Mouse (Mus musculus): ENCODE data around the gene Mme.
A peak's percentile ranks its signal among the peaks of the same experiment; 100 is the strongest.

The Mme gene

GRCm38 (mm10) chr3:63241099-63241587 is at the start of gene Mme:
Gene Mme (plus strand): TSS chr3:63241537.
- DNase-seq (ENCODE audit: low read depth, low spot score) = no peak

GRCm38 (mm10) chr3:63196565-63196964 is 44.8 kb upstream of the Mme start:
- DNase-seq (ENCODE audit: low read depth, low spot score) = no peak

DNA sequence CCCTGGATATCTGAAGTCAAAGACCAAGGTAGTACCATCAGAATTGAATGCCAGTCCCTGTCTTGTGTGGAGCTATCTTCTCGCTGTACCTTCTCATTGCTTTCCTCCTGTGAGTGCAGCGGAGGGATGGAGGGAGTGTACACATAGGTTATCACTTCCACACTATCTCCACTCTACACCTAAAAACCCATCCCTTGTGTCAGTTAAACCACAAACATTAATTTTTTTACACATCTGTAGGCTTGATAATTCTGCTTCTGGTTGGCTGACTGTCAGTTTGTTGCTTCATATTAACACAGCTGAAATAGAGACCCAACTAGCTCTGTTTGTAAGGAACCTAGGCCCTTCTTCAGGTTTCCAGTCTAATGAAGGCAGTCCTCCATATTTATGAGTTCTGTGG is 43.3 kb upstream of the Mme start:
- DNase-seq (ENCODE audit: low read depth, low spot score) = no peak

DNA sequence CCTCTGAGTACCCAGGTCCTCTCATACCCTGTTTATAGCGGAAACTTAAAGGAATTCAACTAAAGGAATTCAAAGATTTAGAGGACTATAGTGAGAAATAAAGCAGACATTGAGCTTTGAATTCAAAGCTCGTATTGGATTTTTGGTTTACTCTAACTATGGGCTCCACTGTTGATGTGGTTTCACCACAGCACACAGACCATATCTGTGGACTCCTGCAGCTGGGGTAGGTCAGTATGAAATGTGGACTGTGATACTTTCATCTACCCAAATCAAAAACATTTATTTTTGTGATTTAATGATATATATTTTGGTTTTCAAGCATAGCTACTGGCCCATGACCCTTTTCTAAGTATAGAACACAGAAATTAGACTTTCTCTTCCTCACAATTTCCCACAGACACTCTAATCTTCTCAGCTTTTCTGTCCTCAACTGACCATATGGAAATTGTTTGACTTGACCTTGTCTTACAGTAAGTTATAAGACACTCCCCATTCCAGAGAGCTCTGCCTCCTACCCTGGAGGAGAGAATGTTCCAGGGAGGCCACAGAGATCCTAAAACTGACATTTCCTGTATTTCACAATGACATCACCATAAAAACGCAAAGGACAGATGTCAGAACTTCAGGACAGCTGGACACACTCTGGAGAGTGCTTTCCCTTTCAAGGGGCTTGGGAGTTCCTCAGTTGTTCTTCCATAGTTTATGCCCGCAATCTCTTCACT is 19.3 kb upstream of the Mme start:
- no peak for DNase-seq (ENCODE audit: low read depth, low spot score)

DNA sequence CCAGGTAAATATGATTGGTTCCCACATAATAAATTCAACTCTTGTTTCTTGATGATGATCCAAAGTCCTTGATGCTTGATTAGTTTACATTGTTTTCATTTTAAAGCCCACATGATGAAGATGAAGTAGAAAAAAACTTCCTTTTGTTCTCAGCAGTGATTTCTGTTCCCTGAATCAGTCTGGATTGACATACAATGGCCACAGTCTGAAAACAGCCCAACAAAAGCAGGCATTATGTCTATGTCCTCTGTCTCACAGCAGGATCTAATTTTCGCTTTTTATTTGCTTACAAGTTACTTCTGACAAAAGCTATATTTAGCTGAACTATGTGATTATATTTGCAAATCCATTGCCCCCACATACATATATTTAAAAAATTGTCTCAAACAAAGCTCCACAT is 17.7 kb upstream of the Mme start:
- DNase-seq (ENCODE audit: low read depth, low spot score) = no peak

DNA sequence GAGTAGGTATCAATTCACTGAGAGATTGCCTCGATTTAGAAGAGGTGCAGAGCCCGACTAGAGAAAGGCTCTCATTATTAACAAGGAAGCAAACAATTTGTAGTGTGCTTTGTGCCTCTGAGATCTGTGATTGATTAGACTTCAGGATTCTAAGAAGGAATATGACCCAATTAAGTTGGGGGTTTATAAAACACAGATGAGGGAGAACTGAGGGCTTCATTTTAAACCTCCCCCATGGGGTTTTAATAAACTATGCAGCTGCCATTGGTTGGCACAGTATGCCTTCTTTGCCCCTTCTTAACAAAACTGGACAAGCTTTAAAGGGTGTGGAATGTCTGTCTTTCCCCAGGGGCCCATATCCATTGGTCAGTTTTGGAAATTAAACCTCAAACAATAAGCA is 5.4 kb upstream of the Mme start:
- no peak for DNase-seq (ENCODE audit: low read depth, low spot score)

- DNase-seq (ENCODE audit: low read depth, low spot score) = no peak
Measured at GRCm38 (mm10) chr3:63243721-63244120, 2.4 kb downstream of the Mme start.

DNA sequence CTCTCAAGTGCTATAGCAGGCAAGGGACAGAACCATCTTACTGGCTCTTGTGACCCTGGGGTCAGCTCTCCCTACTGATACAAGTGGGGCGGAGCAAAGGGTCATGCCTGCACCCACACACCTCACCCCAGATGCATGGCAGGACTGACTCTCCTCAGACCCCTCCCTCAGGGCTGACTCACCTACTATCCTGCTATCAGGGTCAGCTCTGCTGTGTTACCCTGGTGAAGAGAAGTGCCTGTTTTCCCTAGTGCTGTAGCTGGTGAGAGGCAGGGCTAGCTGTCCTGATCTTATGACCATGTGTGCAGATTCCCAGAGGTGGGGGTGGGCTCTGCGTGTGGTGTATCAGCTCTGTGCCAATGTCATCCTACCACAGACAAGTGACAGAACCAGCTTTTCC is 30.8 kb downstream of the Mme start:
- no peak for DNase-seq (ENCODE audit: low read depth, low spot score)

DNA sequence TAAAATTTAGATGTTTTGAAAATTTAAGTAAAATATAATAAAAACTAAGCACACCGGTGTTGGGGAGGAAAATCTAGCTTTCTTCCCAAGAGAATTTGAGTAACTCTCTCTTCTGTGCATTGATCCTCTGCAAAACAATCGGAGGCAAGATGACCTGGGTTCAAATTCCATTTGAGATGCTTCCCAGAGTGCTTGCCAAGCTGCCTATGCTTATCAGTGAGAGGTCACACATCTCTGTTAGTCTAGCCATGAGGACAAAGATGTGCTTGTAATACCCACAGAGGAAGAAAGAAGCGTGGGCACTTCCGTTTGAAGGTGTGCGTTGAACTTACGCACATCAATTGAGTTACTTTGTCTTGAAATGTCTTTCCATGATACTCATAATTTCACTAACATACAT is 53.0 kb downstream of the Mme start:
- DNase-seq (ENCODE audit: low read depth, low spot score) = no peak

DNA sequence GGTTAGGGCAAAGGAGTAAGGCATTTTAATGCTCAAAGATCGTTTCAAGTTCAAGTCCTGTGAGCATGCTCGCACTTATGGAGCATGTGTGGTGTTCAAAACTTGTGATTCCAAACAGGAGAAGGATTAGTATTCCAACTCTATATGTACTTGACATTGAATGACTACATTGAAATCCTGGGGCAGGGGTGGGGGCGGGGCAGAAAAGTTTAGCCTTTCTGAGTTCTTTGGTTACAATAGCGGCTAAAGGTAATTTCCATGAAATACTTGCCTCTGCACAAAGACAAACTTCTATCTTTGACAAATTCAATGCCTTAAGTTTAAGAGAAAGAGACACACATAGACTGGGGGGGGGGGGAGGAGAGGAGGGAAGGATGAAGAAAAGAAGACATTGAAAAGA is 53.5 kb downstream of the Mme start:
- no peak for DNase-seq (ENCODE audit: low read depth, low spot score)

DNA sequence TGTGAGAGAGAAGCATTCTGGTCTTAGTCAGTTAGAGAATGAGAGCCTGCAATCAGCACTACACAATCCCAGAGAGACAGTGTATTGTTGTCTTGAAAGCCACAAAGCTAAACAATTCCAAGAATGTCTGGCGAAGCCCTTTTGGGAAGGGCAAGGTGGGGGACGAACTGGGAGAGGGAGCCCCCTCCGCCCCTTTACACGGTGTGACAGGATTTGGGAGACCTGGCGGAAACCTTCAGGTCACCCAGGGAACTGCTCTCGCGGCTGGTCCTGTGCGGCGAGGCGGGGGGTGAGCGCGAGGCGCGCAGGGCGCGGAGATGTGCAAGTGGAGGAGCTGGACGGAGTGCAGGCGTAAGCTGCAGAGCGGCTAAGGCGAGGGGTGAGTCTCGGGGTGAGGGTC is 53.9 kb downstream of the Mme start:
- DNase-seq (ENCODE audit: low read depth, low spot score) = peak; percentile 44

GRCm38 (mm10) chr3:63295657-63296231 is 54.4 kb downstream of the Mme start:
- no peak for DNase-seq (ENCODE audit: low read depth, low spot score)

DNA sequence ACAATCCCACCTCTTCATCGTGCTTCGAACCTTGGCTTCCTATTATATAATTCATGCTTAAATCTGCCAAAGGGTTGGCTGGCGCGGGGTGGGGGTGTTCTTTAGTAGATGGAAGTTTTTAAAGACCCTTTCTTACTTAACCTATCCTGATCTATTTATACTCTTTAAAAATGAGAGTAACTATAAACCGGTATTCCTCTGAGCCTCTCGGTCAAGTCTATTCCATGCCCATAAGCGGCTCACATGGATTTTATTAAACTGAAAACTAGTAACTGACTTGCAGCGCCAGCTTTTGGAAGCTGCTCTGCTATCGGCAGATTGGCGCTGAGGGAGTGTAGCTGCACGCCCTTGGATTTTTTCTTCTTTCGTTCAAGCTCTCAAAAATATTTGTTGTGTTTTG is 55.1 kb downstream of the Mme start:
- DNase-seq (ENCODE audit: low read depth, low spot score) = no peak

GRCm38 (mm10) chr3:63297787-63298186 is 56.5 kb downstream of the Mme start:
- DNase-seq (ENCODE audit: low read depth, low spot score) = peak; percentile 68

GRCm38 (mm10) chr3:63315211-63315760 is 73.9 kb downstream of the Mme start:
- DNase-seq (ENCODE audit: low read depth, low spot score) = no peak

DNA sequence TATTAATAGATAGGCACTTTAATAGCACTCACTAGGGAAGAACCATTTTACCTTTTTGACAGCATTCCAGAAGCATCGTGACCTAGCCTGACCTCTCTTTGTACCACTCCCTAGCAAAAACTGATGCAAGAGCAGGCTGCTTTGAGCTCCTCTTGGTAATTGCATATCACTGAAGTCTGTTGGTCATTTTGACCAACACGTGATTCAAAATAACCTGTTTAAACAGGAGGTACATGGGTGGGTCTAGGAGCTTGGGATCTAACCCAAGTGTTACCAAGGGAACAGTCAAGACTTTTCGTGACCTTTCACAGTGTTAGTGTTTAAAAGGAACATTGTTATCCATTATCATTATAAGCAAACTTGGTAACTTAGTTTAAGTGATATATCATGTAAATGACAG is 76.2 kb downstream of the Mme start:
- no peak for DNase-seq (ENCODE audit: low read depth, low spot score)

GRCm38 (mm10) chr3:63325615-63326014 is 84.3 kb downstream of the Mme start:
- DNase-seq (ENCODE audit: low read depth, low spot score) = no peak

- DNase-seq (ENCODE audit: low read depth, low spot score) = no peak
Measured at GRCm38 (mm10) chr3:63340110-63340509, 98.8 kb downstream of the Mme start.

- no peak for DNase-seq (ENCODE audit: low read depth, low spot score)
Measured at GRCm38 (mm10) chr3:63340546-63340945, 99.2 kb downstream of the Mme start.

DNA sequence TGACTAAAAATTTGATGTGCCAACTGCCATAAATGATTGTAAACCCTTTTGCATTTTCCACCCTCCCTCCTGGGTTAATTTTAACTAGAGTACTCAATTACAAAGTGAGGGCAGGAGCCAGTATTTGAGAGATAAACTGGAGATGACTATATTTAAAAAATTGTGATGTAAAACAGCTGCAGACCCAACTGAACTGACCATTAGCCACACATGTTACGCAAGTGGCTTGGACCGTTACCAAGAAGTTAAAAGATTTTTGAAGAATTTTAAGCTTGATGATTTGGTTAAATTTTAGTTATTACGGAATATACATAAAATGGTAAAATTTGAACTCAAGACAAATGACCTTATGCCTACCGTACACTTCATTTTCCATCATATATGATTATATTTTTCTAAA is 100.1 kb downstream of the Mme start:
- DNase-seq (ENCODE audit: low read depth, low spot score) = no peak

DNA sequence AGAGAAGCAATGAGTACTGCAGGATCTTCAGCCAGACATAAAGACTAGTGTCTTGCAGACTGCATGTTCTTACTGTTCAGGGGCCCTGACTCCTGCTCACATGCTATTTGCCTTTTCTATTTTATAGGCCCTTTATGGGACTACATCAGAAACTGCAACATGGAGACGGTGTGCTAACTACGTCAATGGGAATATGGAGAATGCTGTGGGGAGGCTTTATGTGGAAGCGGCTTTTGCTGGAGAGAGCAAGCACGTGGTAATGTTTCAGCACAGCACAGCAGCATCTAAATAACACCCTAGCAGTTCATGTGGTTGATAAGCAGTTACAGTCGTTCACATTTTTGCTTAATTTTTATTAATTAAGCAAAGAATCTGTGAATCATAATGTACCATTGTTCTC is 103.7 kb downstream of the Mme start:
- DNase-seq (ENCODE audit: low read depth, low spot score) = no peak

- DNase-seq (ENCODE audit: low read depth, low spot score) = no peak
Measured at GRCm38 (mm10) chr3:63348893-63349426, 107.6 kb downstream of the Mme start.

DNA sequence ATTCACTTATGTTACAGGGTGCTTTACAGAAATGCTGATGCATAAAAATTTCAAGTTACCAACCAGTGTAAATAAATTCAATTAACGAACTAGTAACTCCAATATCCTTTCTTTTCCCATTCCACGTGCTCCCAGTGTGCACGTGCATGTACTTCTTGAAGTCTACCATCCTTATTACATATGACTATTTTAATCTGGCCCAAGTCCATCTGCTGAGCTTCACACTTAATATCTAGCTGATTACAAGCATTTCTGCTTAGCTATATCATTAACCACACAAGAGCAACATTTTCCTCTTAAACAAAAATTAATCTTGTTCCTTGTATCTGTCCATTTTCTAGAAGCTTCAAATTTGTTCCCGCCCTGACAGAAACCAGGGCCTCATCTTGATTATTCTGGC is 108.9 kb downstream of the Mme start:
- no peak for DNase-seq (ENCODE audit: low read depth, low spot score)

Measured in embryo, embryonic 11.5 days (tissue).